Mouse (Mus musculus) ES-Bruce4 (cell line): ENCODE measurements around the gene Fam57b.

Source experiments
- CTCF ChIP-seq: IDR thresholded peaks from one replicate; pipeline ENCODE4 v1.8.1; 2011; ENCODE audit warnings: low read depth, low read length
- POLR2A ChIP-seq: IDR thresholded peaks from one replicate; pipeline ENCODE4 v1.8.1; 2011; ENCODE audit warnings: low read length; ENCODE audit not compliant: insufficient read depth

DNA sequence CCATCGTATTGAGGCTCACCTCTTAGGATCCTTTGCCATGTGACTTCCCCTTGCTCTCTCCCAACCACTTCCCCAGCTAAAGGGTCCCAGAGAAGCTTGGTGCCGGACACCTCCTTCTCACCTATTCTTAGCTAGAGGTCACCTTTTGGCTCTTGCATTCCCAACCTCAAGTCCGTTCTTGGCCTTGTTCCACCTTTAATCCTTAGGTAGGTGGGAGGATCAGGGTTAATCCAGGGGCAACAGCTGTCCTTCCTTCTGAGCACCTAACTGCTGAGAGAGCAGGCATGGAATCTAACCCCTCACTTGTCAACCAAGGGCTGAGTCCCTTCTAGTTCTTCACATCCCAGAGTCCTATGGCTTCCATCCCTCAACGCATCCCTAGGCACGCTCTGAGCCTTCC lies 28.5 kb downstream of the Fam57b start:
- TF ChIP-seq POLR2A (no peak), CTCF (no peak)
